Mouse (Mus musculus) MEL (cell line): ENCODE measurements around the gene Fstl5.

Experiments
- CHD1 ChIP-seq: IDR thresholded peaks from 2 replicates; pipeline ENCODE4 v1.6.1; 2012; ENCODE audit warnings: low read depth, mild to moderate bottlenecking, inconsistent platforms, low read length, improper control_type of control experiment
- MAFK ChIP-seq: IDR thresholded peaks from 2 replicates; pipeline ENCODE4 v1.6.1; 2011; ENCODE audit warnings: low read depth, mild to moderate bottlenecking, low read length, improper control_type of control experiment, borderline replicate concordance
- MAZ ChIP-seq: IDR thresholded peaks from 2 replicates; pipeline ENCODE4 v1.6.1; 2012; ENCODE audit warnings: low read depth, mild to moderate bottlenecking, inconsistent platforms, low read length, improper control_type of control experiment
- MYC ChIP-seq: IDR thresholded peaks from 2 replicates; pipeline ENCODE4 v1.6.1; 2011; ENCODE audit warnings: low read depth, mild to moderate bottlenecking, low read length, improper control_type of control experiment, moderate library complexity
- NELFE ChIP-seq: IDR thresholded peaks from 2 replicates; pipeline ENCODE4 v1.6.1; 2011; ENCODE audit warnings: low read depth, low read length, improper control_type of control experiment
- POLR2A ChIP-seq, 2 experiments: IDR thresholded peaks; 2 replicates each; pipeline ENCODE4 v1.6.1; 2011 to 2012; ENCODE audit warnings: low read length in 2 of 2, mild to moderate bottlenecking in 2 of 2, control low read depth in 1 of 2, improper control_type of control experiment in 1 of 2, low read depth in 1 of 2, moderate library complexity in 1 of 2; ENCODE audit not compliant: control insufficient read depth in 1 of 2, insufficient read depth in 1 of 2, poor library complexity in 1 of 2
- USF2 ChIP-seq, 2 experiments: IDR thresholded peaks; 2 replicates each; pipeline ENCODE4 v1.6.1; 2011 to 2012; ENCODE audit warnings: improper control_type of control experiment in 2 of 2, low read length in 2 of 2, borderline replicate concordance in 1 of 2, inconsistent platforms in 1 of 2, low read depth in 1 of 2, mild to moderate bottlenecking in 1 of 2; ENCODE audit not compliant: insufficient read depth in 1 of 2
- ZKSCAN1 ChIP-seq: IDR thresholded peaks from 2 replicates; pipeline ENCODE4 v1.6.1; 2012; ENCODE audit warnings: low read depth, mild to moderate bottlenecking, inconsistent platforms, low read length, improper control_type of control experiment, moderate library complexity

- TF ChIP-seq MAZ (no peak), CHD1 (no peak), NELFE (no peak), USF2 (IDR thresholded peaks at IDR 0.05; ENCODE audit: borderline replicate concordance in 1 of 2, insufficient read depth in 1 of 2, low read depth in 1 of 2, low read length in 2 of 2) (no peak), ZKSCAN1 (no peak), POLR2A (IDR thresholded peaks at IDR 0.05; ENCODE audit: control insufficient read depth in 1 of 2, insufficient read depth in 1 of 2, low read depth in 1 of 2, low read length in 2 of 2, poor library complexity in 1 of 2) (no peak), MAFK (no peak), MYC (no peak)
These were observed 218.9 kb downstream of the Fstl5 start for GRCm38 (mm10) chr3:76292993-76293392.
